Mouse (Mus musculus): ENCODE measurements around the gene Tmcc1.

DNA sequence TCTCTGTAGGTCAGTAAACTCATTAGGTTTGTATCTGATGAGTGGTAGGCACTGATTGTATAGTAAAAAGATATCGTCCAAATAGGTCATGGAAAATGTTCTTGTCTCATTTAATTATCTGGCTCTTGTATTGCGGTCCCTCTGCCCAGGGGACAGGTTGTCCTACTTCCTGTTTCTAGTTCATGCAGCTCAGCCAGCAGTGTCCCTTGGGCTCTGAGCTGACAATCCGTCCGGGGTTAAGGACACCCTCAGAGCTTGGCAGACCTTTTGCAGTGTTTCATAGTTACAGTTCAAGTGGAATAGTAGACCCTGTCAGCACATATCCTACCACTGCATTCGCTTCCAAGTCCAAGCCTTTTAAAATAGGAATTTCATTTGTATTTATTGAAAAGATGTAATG lies 42.0 kb upstream of the Tmcc1 start:
- TF ChIP-seq ZMIZ1 (IDR thresholded peaks at IDR 0.05; ENCODE audit: low read depth, low read length): no peak
- TF ChIP-seq UBTF (IDR thresholded peaks at IDR 0.05; ENCODE audit: borderline replicate concordance, insufficient read depth, low read depth, low read length): no peak
- TF ChIP-seq EP300 (IDR thresholded peaks at IDR 0.05; ENCODE audit: low read depth in 1 of 2, low read length in 2 of 2): no peak
- no peak for TF ChIP-seq CTCF (IDR thresholded peaks at IDR 0.05 in 2 of 3, conservative IDR thresholded peaks at IDR 0.05 in 1 of 3; ENCODE audit: control insufficient read depth in 1 of 3, insufficient read depth in 1 of 3, low read depth in 2 of 3, low read length in 3 of 3, poor library complexity in 1 of 3, severe bottlenecking in 1 of 3)
- no peak for TF ChIP-seq JUND (IDR thresholded peaks at IDR 0.05; ENCODE audit: low read depth, low read length)
- no peak for TF ChIP-seq MEF2A (IDR thresholded peaks at IDR 0.05; ENCODE audit: extremely low read depth, insufficient replicate concordance, low read depth, low read length, poor library complexity, severe bottlenecking)
- TF ChIP-seq POLR2A (IDR thresholded peaks at IDR 0.05; ENCODE audit: control insufficient read depth in 1 of 2, insufficient read depth in 1 of 2, low read depth in 1 of 2, low read length in 2 of 2, poor library complexity in 1 of 2): no peak
- TF ChIP-seq NELFE (IDR thresholded peaks at IDR 0.05; ENCODE audit: low read depth, low read length): no peak

Measured in MEL (cell line).